Mouse (Mus musculus) lung, postnatal 10 days (tissue): ENCODE measurements around the gene Prr29.

Source experiments
- DNase-seq: peaks from one replicate; pipeline ENCODE4 v3.0.0; 2021

The Prr29 gene

DNA sequence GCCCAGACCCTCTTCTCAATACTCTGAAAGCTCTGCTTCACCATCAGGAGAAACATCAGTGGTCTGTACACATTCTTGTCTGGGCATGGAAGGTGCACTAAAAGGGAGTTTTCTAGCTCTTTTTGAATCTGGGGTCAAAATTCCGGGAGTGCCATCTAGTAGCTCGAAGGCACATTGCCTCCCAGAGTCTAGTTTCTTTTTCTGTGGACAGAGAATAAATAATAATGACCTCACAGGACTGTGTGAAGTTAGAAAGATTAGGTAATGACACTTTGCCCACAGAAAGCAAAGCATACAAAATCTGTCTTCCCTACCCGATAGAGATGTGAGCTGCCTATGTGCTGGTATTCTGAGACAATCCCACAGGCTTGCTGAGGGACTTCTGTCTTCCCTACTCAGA, 45.2 kb downstream of the Prr29 start:
- DNase-seq, result no peak

DNA sequence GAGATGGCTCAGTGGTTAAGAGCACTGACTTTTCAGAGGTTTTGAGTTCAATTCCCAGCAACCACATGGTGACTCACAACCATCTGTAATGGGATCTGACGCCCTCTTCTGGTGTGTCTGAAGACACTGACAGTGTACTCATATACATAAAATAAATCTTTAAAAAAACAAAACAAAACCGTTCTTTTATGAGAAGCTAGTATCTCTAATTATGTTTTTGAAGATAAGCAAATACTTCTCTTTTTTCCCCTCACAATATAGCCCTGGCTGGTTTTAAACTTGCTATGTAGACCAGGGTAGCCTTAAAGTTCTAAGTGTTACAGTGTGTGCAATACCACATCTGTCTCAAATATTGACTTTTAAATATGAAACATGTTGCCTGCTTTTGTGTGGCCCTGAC, 45.9 kb downstream of the Prr29 start:
- DNase-seq, result no peak

DNA sequence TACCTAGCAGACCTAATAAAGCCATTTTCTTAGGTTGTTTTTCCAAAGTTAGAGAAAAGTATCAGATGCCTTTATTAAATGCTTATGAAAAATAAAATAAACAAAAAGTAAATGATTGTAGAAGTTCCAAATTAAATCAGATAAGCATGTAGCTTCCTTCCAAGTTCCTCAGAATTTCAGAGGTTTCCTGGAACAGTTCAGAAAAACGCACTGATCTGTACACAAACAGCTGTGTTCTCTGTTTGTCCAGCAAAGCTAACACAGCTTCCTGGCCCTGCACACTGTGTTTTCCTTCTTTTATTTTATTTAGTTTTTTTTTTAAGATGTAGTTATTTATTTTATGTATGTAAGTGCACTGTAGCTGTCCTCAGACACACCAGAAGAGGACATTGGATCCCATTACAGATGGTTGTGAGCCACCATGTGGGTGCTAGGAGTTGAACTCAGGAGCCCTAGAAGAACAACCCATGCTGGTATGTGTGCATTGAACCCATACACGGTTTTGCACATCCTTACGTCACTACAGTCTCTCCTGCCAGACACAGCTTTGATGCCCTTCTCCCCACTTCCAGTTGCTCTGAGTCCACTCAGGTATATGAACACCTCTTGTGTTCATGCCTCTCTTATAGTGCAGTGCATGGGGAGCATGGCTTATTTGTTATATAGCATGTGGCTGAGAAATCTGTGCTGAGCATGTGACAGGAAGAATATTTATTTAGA, 47.5 kb downstream of the Prr29 start:
- no peak for DNase-seq

DNA sequence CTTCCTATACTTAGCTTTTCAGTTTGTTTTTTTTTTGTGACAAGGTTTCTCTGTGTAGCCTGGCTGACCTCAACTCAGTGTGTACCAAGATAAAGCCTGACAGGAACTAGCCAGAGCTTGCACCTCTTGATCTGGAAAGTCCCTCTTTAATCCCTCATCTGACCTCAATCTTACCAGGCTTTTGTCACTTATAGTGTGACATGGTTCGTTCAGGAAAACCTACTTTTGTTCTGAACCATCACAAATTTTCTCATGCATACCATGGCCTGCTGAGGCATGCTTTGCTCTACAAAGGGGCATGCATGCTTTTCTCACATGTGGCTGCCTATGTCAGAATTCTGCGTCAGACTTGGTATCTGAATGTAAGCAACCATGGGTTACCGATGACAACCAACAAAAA, 51.1 kb downstream of the Prr29 start:
- no peak for DNase-seq

DNA sequence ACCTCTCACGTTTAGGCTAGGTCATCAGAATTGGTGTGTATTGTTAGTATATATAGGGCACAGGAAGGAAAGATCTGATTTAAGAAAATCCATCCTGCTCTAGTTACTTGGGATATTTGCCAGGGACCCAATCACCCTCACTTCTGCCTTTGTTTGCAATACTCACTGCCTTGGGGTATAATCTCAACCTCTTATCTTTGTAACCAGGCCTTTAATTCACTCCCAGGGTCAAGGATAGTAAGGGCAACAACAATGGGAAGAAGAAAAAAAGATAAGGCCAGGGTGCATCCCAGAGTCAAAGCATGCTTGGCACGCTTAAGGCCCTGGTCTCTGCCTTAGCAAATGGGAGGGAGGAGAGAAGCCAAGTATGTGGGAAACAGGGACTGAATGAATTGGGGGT, 52.6 kb downstream of the Prr29 start:
- DNase-seq, result no peak

DNA sequence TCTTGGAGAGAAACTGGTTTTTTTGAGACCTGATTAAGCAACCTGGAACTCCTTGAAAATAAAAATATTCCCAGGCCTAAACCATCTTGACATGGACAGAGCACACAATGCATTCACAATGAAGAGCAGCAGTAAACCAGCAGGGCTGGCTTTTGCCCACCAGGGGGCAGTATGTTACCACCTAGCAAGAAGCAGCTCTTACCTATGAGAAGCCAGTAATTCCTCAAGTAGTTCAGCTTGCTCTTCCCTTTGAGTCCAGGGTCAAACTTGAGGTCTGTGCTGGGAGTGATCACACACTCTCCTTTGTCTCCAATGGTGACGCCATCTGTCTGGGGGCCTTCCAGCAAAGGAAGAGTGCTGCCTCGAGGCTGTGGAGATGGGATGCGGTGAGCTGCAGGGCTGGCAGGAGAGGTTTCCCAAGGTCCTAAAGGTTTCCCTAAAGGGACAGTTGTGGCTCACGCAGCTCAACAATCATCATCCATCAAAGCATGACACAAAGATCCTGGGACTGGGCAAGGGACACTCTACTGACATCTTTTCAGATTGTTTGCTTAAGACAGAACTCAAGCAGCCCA, 53.4 kb downstream of the Prr29 start:
- DNase-seq, result peak; percentile 88

DNA sequence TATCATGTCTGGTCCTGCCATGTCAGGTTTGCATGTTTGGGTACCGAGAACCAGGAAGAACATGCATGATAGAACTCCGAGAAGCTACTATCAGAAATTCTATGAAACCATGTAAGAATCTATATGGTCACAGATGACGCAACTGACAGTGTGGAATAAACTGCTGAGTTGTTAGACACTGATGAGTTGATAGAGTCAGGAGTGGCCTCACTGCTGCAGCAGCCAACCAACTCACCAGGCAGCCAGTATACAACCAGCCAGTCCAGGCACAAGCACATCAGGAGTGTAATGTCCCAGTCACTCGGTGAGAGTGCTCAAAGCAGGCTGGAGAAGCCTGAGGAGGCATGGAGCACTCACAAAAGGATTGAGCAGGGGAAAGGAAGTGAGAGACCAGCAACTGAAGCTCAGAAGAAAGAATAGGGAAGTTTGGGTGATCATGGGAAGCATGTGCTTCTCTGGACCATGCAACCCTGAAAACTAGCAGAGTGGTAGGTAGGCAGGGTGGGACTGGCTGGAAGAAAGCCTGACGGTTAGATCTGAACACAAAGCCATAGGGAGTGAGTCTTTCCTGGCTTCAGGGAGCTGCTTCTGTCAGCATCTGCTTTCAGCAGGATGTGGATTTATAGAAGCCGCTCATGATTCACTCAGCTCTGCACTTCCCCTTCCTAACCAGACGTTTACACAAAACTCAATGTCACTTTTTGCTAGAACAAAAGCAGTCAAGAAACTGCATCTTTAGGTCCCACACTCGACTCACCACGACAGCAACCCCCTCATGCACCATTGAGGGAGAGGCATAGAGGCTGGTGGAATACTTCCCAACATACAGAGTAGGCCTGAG, 54.2 kb downstream of the Prr29 start:
- no peak for DNase-seq

DNA sequence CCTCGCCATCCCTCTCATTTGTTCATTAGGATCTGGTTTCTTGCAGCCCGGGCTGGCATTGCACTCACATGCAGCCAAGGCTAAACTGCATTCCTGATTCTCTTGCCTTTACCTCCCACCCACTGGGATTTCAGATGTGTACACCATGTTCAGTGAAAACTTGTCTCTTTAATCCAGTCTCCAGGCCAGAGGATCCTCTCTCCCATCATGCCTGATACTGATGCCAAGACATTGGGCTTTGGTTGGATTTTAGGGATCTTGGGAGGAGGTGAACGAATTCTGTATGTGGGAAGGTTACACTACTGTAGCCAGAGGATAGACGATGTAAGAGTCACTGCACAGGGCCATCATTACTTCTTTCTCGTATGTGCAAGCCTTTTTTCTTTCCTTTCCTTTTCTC, 59.9 kb downstream of the Prr29 start:
- DNase-seq, result no peak

DNA sequence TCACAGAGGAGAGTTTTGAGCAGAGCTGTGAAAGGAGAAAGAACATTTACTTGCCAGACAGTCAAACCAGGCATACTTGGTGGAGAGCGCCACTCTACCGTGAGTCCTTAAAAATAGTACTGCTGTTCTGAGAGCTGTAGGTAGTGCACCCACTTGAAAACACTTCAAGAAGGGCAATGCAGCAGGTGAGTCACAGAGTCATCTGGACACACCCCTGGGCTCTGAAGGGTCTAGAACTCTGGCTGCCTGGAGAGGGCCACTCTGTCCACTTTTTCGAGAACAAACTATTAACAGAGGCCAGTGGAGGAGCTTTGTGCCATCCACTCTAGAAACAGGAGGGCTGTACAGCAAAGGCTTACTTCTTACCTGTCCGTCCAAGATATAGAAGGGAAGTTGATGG, 61.2 kb downstream of the Prr29 start:
- peak; percentile 67 for DNase-seq
